ENCODE assay signal across 24 mouse cellular contexts in the genomic region with DNA sequence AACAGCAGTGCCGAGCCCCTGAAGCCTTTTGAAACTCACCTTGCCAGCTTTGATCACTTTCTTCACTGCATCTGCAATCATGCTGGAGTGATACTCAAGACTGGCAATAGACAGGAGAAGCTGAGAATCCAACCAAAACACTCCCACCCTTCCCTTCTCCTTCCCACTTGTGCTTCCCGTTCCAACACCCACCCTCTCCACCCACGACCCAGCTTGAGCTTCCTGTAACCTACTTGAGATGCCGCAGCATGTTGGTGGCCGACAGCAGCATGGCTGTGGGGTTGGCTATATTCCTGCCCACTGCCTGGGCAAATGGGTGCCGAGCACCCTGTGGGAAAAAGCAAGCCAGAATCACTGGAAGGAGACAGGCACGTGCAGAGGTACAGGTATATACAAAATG. TPM values are rescaled to one million over a fixed set of nuclear protein-coding genes. Genes with fewer than 3 reads are reported as not detected.
DNase-seq lines count a peak whose midpoint lies in the region; ATAC-seq lines count a peak whose summit lies in the region.
"Had no signal": no experiment of that assay in that cellular context is flagged by ENCODE, and none has a peak within 500 bp of the region (broad histone marks: within the 10 kb centered on the region; RNA-seq: fewer than 3 reads in every experiment).

No protein-coding gene starts in this region.

- no peak overlapping the region for H3K4me2 ChIP-seq in heart, embryonic 13.5 days
- H3K4me2 ChIP-seq: forebrain, embryonic 13.5 days; heart, embryonic 11.5 days; lung, embryonic 15.5 days; neural tube, embryonic 13.5 days had no signal

- H3K4me1 ChIP-seq in heart, embryonic 13.5 days = peaks cover 39% of the 10 kb centered on the region

- no peaks in the 10 kb centered on the region for H3K27me3 ChIP-seq in heart, embryonic 13.5 days (replicated peaks)
- H3K27me3 ChIP-seq: forebrain, embryonic 13.5 days; lung, embryonic 15.5 days; megakaryocyte, embryonic 14.5 days; neural tube, embryonic 13.5 days had no signal

- no peak overlapping the region for H3K27ac ChIP-seq in heart, embryonic 13.5 days (replicated peaks)
- H3K27ac ChIP-seq: forebrain, embryonic 13.5 days; kidney, postnatal 0 days; limb, embryonic 10.5 days; lung, embryonic 15.5 days; neural tube, embryonic 13.5 days had no signal

- no peak for ATAC-seq in heart, embryonic 13.5 days (ENCODE audit: extremely low read depth, insufficient number of reproducible peaks, low FRiP score, low TSS enrichment)
- ATAC-seq: forebrain, embryonic 13.5 days had no signal

- no peak for DNase-seq in heart, postnatal 10 days
- DNase-seq in left cerebral cortex, adult 18-20 months (ENCODE audit: low spot score in 2 of 2) = peak; percentile 38 to 51
- no peak for DNase-seq in left cerebral cortex, postnatal 4 days
- DNase-seq in 3134 (ENCODE audit: extremely low read depth, insufficient read length, low spot score) (peak; percentile 44), ZHBTc4 (ENCODE audit: low read depth, low spot score) (peak; percentile 42)
- DNase-seq in spleen, postnatal 14 days (ENCODE audit: low spot score in 2 of 2) = no peak
- DNase-seq in spleen, postnatal 10 days (ENCODE audit: low spot score in 2 of 2) = no peak
- DNase-seq: adrenal gland, postnatal 10 days; cerebellum, adult 2 months; cerebellum, postnatal 36 days; embryo, embryonic 11 days; heart, postnatal 14 days; kidney, adult 2 months; lung, postnatal 36 days; midbrain, embryonic 14.5 days; thymus, postnatal 25 days had no signal

- 58% methylated on average over 7 of the region's 7 CpGs for WGBS in heart, embryonic 13.5 days

- H3K4me3 ChIP-seq in heart, embryonic 13.5 days = no peak overlapping the region
- H3K4me3 ChIP-seq: forebrain, embryonic 13.5 days; limb, embryonic 10.5 days; lung, embryonic 15.5 days; megakaryocyte, embryonic 14.5 days; neural tube, embryonic 13.5 days had no signal

- no peaks in the 10 kb centered on the region for H3K9me3 ChIP-seq in heart, embryonic 13.5 days
- H3K9me3 ChIP-seq: forebrain, embryonic 13.5 days; limb, embryonic 10.5 days; lung, embryonic 15.5 days; megakaryocyte, embryonic 14.5 days; neural tube, embryonic 13.5 days had no signal

- peaks cover 75% of the 10 kb centered on the region for H3K36me3 ChIP-seq in heart, embryonic 13.5 days

- intact Hi-C loops in heart, postnatal 10 days (cut with DNase I) = no loop called here
- intact Hi-C loops in left cerebral cortex, postnatal 4 days (cut with DNase I) = loop anchor here (5.0 kb wide), 1 partner anchor 427 kb away; no protein-coding TSS in a partner anchor

- peak overlapping the region; percentile 14; the same call in 1 of the 2 replicates for H3K9ac ChIP-seq in heart, embryonic 13.5 days
- H3K9ac ChIP-seq: forebrain, embryonic 13.5 days; lung, embryonic 15.5 days; neural tube, embryonic 13.5 days had no signal

RNA-seq across cellular contexts. Expression of gene Idh3b, which starts 4.1 kb away (rescaled TPM):
- 237 and 266 TPM in 2 replicates for polyA plus RNA-seq in heart, embryonic 13.5 days (2015; fragmentation: Nextera tagmentation; extraction: Ambion mirVana)
- total RNA-seq in heart, postnatal 10 days (2021) = 100 to 1,000 TPM; 586 to 605 TPM
- total RNA-seq in left cerebral cortex, adult 18-20 months (2021) = 100 to 1,000 TPM; 287 to 311 TPM
- 100 to 1,000 TPM; 143 to 150 TPM for total RNA-seq in left cerebral cortex, postnatal 4 days (2021)

RNA-seq across cellular contexts. Expression of gene Nop56, which starts 6.0 kb away (rescaled TPM):
- 143 and 152 TPM in 2 replicates for polyA plus RNA-seq in heart, embryonic 13.5 days (2015; fragmentation: Nextera tagmentation; extraction: Ambion mirVana)
- total RNA-seq in heart, postnatal 10 days (2021) = 10 to 100 TPM; 43.5 to 50.4 TPM
- 100 to 1,000 TPM; 114 to 135 TPM for total RNA-seq in left cerebral cortex, adult 18-20 months (2021)
- total RNA-seq in left cerebral cortex, postnatal 4 days (2021) = 100 to 1,000 TPM; 187 to 188 TPM

RNA-seq across cellular contexts. Expression of gene Ebf4, which starts 14.7 kb away (rescaled TPM):
- polyA plus RNA-seq in heart, embryonic 13.5 days (2015; fragmentation: Nextera tagmentation; extraction: Ambion mirVana) = 0.39 and 0.64 TPM in 2 replicates
- 1 to 10 TPM; 1.2 to 1.3 TPM for total RNA-seq in heart, postnatal 10 days (2021)
- 1 to 10 TPM; 7.4 to 8.2 TPM for total RNA-seq in left cerebral cortex, adult 18-20 months (2021)
- 10 to 100 TPM; 11.7 to 16.5 TPM for total RNA-seq in left cerebral cortex, postnatal 4 days (2021)

Comparison
In these comparisons a context has a peak if more than half of its experiments do, and no peak if none do; other contexts are left out.
1. DNase-seq: peak in left cerebral cortex, adult 18-20 months (2 of 2), 3134 (single experiment) and ZHBTc4 (single experiment); none in heart, postnatal 10 days (0 of 2), left cerebral cortex, postnatal 4 days (single experiment), spleen, postnatal 14 days (0 of 2) and spleen, postnatal 10 days (0 of 2).